Mouse (Mus musculus) CD4-positive, CD25-positive, alpha-beta regulatory T cell, adult 4 months (primary cell): ENCODE data around the gene Terf2. TPM values are rescaled to one million over a fixed set of nuclear protein-coding genes. Genes with fewer than 3 reads are reported as not detected.
A peak's percentile ranks its signal among the peaks of the same experiment; 100 is the strongest.

Experiments used
- ATAC-seq: one replicate; pipeline ENCODE4 v1.8.0; 2017
- polyA plus RNA-seq, 2 experiments: library from polyadenylated mRNA; unstranded; fragments of 100-300 nt; shearing (Covaris generic); gene quantifications; one replicate each; pipeline ENCODE4 v1.2.1; 2017

Gene Terf2
- polyA plus RNA-seq, result 10 to 100 TPM; 11.8 to 14.6 TPM

DNA sequence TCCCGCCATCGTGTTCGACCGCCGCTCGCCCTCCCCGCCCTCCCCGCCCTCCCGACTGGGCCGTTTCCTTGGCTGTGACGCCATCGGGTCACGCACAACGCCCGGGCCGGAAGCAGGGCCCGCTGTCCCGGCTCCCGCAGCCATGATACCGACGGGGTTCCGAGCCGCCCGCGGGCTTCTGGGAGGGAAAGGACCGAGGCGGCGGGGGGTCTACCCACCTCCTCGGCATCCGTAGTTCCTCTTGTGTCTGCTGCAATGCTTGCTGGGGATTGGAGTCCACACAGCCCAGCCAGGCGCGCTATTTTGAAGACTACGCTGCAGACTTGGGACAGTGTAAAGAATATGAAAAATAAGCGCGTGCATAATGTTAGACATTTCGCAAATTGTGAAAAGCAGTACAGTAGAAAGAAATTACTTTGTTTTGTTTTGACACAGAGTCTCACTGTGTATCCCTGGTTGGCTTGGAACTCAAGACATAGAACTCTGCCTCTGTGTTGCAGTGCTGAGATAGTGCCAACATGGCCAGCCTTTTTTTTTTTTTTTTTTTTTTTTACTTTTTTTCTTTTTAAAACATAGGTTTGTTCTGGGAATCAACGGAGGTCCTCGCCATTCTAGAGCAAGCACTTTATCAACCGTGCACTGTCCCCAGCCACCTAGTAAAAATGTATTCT is at the start of gene Terf2:
Terf2 (minus strand) TSS at position 182 of the 671 bp plus-strand sequence.
- ATAC-seq, result peak; percentile 88

DNA sequence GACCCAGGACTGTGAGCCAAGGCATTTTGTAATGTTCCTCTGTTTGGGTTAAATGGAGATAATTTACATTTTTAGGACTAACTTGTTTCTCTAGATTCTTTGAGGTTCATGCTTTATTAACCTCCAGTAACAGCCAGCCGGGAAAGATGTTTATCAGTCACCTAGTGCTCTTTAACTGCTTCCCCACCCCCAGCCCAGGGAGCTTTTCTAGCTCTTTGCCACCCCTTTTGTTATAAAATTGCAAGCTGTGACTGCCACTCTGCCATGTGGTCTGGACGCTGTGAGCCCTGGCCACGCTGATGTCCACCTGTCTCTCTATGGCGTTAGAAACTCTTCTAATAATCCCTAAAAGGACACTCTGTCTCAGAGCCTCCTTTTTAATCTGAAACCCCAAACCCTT is 47.2 kb upstream of the Terf2 start:
- no peak for ATAC-seq

- no peak for ATAC-seq
Observed at GRCm38 (mm10) chr8:107142539-107142938, 46.2 kb upstream of the Terf2 start.

GRCm38 (mm10) chr8:107139704-107140470 is 43.5 kb upstream of the Terf2 start:
- ATAC-seq, result no peak

GRCm38 (mm10) chr8:107138338-107138737 is 42.0 kb upstream of the Terf2 start:
- ATAC-seq, result no peak

DNA sequence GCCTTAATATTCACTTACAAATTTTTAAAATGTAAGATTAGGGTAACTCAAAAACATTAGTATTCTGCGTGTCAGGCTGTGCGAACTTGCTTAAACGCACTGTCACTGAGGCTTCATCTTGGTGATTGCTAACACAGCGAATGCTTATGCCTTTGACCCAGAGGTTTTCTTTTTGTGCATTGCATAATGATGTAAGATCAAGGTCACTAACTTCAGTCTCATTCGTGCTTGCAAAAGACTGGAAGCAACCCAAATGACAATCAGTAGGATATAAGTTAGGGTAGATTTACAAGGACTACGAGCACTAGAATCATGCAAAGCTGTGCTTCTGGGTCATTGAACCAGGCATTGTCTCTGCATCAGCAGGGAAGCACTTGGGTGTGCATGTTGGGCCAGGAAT is 41.2 kb upstream of the Terf2 start:
- no peak for ATAC-seq

- no peak for ATAC-seq
Observed at GRCm38 (mm10) chr8:107136003-107136612, 39.8 kb upstream of the Terf2 start.

GRCm38 (mm10) chr8:107133881-107134280 is 37.5 kb upstream of the Terf2 start:
- no peak for ATAC-seq

DNA sequence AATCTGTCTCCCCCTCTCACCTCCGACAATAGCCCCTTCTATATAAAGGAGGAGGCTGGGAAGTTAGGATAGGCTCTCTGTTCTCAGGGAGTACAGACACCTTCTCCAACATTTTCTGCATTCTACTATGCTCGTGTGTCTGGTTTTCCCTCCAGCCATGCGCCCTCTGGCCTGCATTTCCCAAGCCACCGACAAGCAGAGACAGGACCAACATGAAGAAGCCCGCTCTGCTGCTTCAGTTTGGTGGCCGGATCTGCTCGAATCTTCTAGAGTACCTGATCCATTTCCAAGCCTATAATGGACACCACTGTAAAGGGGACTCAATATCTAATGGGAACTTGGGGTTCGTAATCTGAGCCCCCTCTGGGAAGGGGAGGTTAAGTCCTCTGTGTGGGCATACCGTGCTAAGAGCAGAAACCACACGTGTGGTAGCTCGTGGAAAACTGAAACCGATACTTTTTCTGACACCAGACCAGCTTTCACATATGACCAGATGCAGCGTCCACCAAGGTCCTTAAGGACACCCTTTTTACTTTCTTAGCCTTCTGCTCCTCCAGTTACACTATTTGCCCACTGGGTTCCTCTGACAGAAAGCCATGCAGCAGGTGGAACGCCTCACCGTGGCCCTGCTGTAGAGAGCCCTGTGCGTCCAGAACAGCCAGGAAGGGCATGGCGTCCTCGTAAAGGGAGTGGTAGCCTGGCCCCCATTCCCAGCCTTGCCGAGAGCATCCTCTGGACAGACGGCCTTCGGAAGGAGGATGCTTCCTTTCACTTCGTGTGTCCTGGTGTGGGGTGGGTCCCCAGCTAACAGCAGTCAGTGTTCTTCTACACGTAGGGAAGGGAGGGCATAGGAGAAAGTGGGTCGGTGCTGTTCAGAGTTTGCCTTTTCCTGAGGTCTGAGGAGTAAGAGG is 36.5 kb upstream of the Terf2 start:
- ATAC-seq, result no peak

DNA sequence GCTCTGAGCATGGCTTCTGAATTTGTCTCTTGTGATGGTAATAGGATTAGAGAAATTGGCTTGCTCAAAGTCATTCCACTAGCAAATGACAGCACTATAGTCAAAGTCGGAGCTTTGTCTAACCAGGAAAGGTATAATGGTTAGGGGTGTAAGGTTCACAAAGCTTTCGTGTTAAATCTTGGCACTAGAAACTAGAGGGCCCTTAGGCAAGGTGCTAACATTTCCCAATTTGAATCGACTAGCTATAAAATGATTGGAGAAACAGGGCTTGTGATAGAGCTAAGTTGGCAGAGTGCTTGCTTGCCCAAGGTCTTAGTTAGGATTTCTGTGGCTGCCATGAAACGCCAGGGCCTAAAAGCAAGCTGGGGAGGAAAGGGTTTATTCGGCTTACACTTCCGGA is 33.7 kb upstream of the Terf2 start:
- no peak for ATAC-seq

GRCm38 (mm10) chr8:107129171-107130025 is 33.1 kb upstream of the Terf2 start:
- no peak for ATAC-seq

DNA sequence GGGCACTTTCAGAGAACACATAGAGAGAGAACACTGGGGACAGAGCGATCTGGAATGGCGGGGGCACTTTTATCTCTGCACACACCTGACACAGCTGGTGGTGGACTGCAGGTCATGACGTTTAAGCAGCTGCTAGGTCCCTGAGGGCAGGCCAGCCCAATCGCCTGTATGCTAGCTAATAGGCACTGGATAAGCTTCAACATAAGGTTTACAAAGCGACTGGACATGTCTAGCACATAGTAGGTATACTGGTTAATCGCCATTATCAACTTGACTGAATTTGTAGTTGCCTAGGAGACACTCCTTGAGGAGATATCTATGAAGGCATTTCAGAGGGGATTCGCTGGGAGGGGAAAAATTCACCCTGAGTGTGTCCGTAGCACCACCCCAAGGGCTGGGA is 28.0 kb upstream of the Terf2 start:
- no peak for ATAC-seq

DNA sequence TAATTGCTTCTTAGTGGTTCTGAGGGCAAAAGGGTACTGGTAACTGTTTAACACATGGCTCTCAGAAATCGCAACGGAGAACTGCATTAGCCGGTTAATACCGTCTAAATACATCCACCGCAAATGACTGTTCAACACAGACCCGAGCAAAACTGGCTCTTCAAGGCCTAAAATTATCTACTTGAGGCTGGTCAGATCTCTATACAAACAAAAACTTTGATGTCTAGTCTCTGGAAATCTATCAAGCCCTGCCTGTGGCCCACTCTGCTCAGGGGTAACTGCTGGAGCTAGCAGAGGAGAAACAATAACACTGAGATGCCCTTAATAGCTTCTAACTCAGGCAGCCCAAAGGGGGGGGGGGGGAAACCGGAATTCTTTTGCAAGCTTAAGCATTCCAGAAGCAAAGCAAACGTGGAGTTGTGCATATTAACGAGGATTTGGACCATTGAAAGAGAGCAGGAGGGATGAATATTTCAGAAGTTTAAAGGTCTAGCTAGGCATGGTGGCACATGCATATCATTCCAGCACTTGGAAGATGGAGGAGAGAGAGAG is 26.8 kb upstream of the Terf2 start:
- no peak for ATAC-seq

DNA sequence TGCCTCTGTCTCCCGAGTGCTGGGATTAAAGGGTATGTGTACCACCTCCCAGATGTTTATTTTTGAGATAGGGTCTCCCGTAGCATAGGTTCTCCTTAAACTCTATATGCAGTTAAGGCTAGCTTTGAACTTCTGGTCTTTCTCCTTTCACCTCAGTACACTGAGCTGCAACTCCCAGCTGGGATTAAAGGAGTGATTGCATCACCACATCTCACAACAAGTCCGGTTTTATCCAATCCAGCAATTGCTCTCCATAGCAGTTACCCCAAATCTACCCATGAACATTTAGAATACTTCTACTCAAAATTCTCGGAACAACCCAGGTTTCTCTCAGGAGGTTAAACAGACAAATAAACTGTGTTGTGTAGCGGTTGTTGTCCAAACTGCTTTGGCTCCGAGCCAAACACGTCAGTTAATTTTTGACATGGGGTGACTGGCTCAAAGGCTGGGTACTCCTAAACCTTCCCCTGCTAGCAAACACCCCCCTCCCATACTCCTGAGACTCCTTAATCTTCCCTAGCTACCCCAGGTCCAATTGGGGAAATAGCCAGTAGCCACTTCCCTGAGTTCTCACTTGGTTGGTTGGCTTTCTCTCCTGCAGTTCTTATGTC is 25.4 kb upstream of the Terf2 start:
- ATAC-seq, result no peak

DNA sequence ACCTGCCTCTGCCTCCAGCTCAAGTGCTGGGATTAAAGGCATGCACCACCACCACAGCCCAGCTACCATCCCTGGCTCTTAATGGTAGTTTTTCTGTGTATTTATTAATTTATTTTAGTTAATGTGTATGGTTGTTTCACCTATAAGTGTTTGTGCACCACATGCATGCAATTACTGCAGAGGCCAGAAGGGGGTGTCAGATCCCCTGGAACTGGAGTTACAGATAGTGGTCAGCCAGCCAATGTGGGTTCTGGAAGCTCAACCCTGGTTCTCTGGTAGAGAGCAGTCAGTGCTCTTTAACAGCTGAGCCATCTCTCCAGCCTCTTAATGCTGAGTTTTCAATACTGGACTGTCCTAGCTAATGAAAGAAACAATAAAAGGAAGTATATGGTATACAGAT is 24.5 kb upstream of the Terf2 start:
- ATAC-seq, result no peak

GRCm38 (mm10) chr8:107119412-107119811 is 23.1 kb upstream of the Terf2 start:
- ATAC-seq, result no peak

DNA sequence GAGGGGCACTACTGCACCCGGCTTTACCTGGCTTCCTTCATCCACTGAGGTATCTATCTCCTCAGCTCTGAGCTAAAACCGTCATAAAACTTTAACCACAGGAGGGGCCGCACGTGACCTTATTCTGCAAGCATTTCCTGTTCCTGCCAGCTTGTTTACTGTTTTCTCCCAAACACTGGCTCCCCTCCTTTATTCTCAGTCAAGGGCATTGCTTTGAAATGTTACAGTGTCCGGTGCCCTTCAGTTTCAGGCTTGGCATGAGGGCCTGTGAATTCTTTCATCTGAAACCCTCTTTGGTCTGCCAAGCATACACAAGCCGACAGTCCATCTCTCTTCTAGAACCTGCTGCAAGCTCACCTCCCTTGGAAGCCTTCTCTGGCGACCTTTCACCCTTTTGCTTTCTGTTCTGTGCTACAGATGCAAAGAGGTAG is 22.5 kb upstream of the Terf2 start:
- peak; percentile 58 for ATAC-seq

- ATAC-seq, result no peak
Observed at GRCm38 (mm10) chr8:107117019-107117418, 20.7 kb upstream of the Terf2 start.

DNA sequence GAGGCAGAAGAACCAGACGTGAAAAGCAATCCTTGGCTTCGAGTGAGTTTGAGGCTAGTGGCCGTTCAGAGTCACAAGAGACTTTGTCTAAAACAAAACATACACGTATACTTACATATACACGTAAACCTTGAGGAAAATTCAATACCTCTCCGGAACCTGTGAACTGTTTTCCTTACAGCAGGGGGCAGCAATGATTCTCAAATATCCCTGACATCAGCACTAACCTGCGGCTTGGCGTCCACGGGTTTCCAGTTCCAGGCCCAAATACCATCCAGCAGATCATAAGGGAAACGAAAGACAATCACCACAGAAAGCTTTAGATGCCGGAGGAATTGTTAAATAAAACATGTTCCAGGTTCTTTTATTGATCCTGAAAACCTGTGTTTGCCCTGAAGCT is 19.7 kb upstream of the Terf2 start:
- peak; percentile 68 for ATAC-seq

DNA sequence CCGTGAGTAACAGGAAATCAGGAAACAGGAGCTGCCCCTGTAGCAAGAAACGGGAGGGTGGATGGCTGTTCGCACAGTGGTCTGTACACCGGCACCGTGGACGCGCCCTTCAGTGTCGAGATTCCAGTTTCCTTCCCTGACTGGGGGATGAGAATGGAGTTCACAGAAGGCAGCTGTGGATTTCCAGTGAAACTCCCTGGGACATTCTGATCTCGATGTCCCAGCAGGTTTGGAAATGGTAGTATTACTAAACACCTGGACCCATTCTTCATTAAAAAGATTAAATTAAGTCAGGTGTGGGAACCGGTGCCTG is 18.6 kb upstream of the Terf2 start:
- no peak for ATAC-seq
